Comparison of ENCODE assay signal across 21 mouse cellular contexts in genomic region chr11:77021749-77022396, GRCm38 (mm10). TPM values are rescaled to one million over a fixed set of nuclear protein-coding genes. Genes with fewer than 3 reads are reported as not detected.
DNase-seq lines count a peak whose midpoint lies in the region; ATAC-seq and TF ChIP-seq lines count a peak whose summit lies in the region.
"Had no signal": no experiment of that assay in that cellular context is flagged by ENCODE, and none has a peak within 500 bp of the region (broad histone marks: within the 10 kb centered on the region; RNA-seq: fewer than 3 reads in every experiment).

No protein-coding gene starts in this region.

- H3K9me3 ChIP-seq in forebrain, embryonic 11.5 days (ENCODE audit: control insufficient read depth, low read length), result no peaks in the 10 kb centered on the region
- H3K9me3 ChIP-seq in forebrain, embryonic 14.5 days (replicated peaks; ENCODE audit: control insufficient read depth, low read length), result no peaks in the 10 kb centered on the region
- no peaks in the 10 kb centered on the region for H3K9me3 ChIP-seq in stomach, embryonic 15.5 days
- no peaks in the 10 kb centered on the region for H3K9me3 ChIP-seq in stomach, postnatal 0 days (ENCODE audit: control insufficient read depth, low read length)
- no peaks in the 10 kb centered on the region for H3K9me3 ChIP-seq in liver, embryonic 13.5 days (replicated peaks)
- H3K9me3 ChIP-seq: hindbrain, embryonic 13.5 days had no signal

- H3K9ac ChIP-seq in forebrain, embryonic 11.5 days (ENCODE audit: low read length), result no peak overlapping the region
- no peak overlapping the region for H3K9ac ChIP-seq in forebrain, embryonic 14.5 days (ENCODE audit: low read length)
- H3K9ac ChIP-seq in stomach, embryonic 15.5 days, result no peak overlapping the region
- no peak overlapping the region for H3K9ac ChIP-seq in stomach, postnatal 0 days (ENCODE audit: low read length)
- H3K9ac ChIP-seq in liver, embryonic 13.5 days, result no peak overlapping the region
- H3K9ac ChIP-seq: forebrain, postnatal 0 days; hindbrain, embryonic 13.5 days had no signal

- TF ChIP-seq CTCF in stomach, postnatal 0 days (IDR thresholded peaks at IDR 0.05; ENCODE audit: low read depth), result no peak

- no peaks in the 10 kb centered on the region for H3K27me3 ChIP-seq in forebrain, embryonic 11.5 days (ENCODE audit: control insufficient read depth, insufficient read depth, low read length)
- H3K27me3 ChIP-seq in forebrain, embryonic 14.5 days (replicated peaks; ENCODE audit: control insufficient read depth, insufficient read depth, low read length), result no peaks in the 10 kb centered on the region
- no peaks in the 10 kb centered on the region for H3K27me3 ChIP-seq in stomach, embryonic 15.5 days (replicated peaks)
- no peaks in the 10 kb centered on the region for H3K27me3 ChIP-seq in stomach, postnatal 0 days (ENCODE audit: control insufficient read depth, insufficient read depth, low read length)
- peaks cover 5% of the 10 kb centered on the region for H3K27me3 ChIP-seq in liver, embryonic 13.5 days
- H3K27me3 ChIP-seq: hindbrain, embryonic 13.5 days had no signal

- H3K4me3 ChIP-seq in forebrain, embryonic 11.5 days (ENCODE audit: low read depth, low read length), result no peak overlapping the region
- H3K4me3 ChIP-seq in forebrain, embryonic 14.5 days (ENCODE audit: low read depth, low read length), result no peak overlapping the region
- no peak overlapping the region for H3K4me3 ChIP-seq in stomach, embryonic 15.5 days (replicated peaks)
- no peak overlapping the region for H3K4me3 ChIP-seq in stomach, postnatal 0 days (ENCODE audit: low read depth, low read length)
- H3K4me3 ChIP-seq in liver, embryonic 13.5 days (replicated peaks), result no peak overlapping the region
- H3K4me3 ChIP-seq: hindbrain, embryonic 13.5 days had no signal

- no peak overlapping the region for H3K27ac ChIP-seq in forebrain, embryonic 11.5 days (ENCODE audit: low read depth, low read length)
- no peak overlapping the region for H3K27ac ChIP-seq in forebrain, embryonic 14.5 days (ENCODE audit: low read depth, low read length)
- H3K27ac ChIP-seq in stomach, embryonic 15.5 days, result no peak overlapping the region
- no peak overlapping the region for H3K27ac ChIP-seq in stomach, postnatal 0 days (replicated peaks)
- H3K27ac ChIP-seq in liver, embryonic 13.5 days, result peak overlapping the region; percentile 24; the same call in 1 of the 2 replicates
- H3K27ac ChIP-seq: hindbrain, embryonic 13.5 days had no signal

- DNase-seq in forebrain, embryonic 11.5 days (ENCODE audit: low spot score), result peak; percentile 6
- DNase-seq in forebrain, embryonic 14.5 days (ENCODE audit: low spot score), result no peak
- no peak for DNase-seq in stomach, postnatal 0 days (ENCODE audit: low spot score)
- no peak for DNase-seq in liver, embryonic 13.5 days
- DNase-seq in yolk sac, embryonic 10.5 days (ENCODE audit: low spot score), result peak; percentile 74
- no peak for DNase-seq in urinary bladder, adult 18-20 months (ENCODE audit: low spot score in 2 of 2)
- DNase-seq: adrenal gland, postnatal 14 days; cerebellum, adult 8-10 months; forebrain, postnatal 0 days; gastrocnemius, postnatal 25 days; heart, postnatal 36 days; lung, adult 2 months; lung, postnatal 14 days; right cerebral cortex, postnatal 4 days had no signal

- H3K36me3 ChIP-seq in forebrain, embryonic 11.5 days (ENCODE audit: control insufficient read depth, insufficient read depth, low read length), result no peaks in the 10 kb centered on the region
- no peaks in the 10 kb centered on the region for H3K36me3 ChIP-seq in forebrain, embryonic 14.5 days (ENCODE audit: control insufficient read depth, insufficient read depth, low read length)
- H3K36me3 ChIP-seq in stomach, embryonic 15.5 days, result no peaks in the 10 kb centered on the region
- no peaks in the 10 kb centered on the region for H3K36me3 ChIP-seq in stomach, postnatal 0 days (ENCODE audit: control insufficient read depth, insufficient read depth, low read length)
- H3K36me3 ChIP-seq in liver, embryonic 13.5 days, result no peaks in the 10 kb centered on the region
- H3K36me3 ChIP-seq: hindbrain, embryonic 13.5 days had no signal

- H3K4me1 ChIP-seq in forebrain, embryonic 11.5 days (replicated peaks; ENCODE audit: control insufficient read depth, insufficient read depth, low read length), result no peaks in the 10 kb centered on the region
- no peaks in the 10 kb centered on the region for H3K4me1 ChIP-seq in forebrain, embryonic 14.5 days (ENCODE audit: control insufficient read depth, insufficient read depth, low read length)
- no peaks in the 10 kb centered on the region for H3K4me1 ChIP-seq in stomach, embryonic 15.5 days
- no peaks in the 10 kb centered on the region for H3K4me1 ChIP-seq in stomach, postnatal 0 days (replicated peaks; ENCODE audit: control insufficient read depth, insufficient read depth)
- H3K4me1 ChIP-seq in liver, embryonic 13.5 days (replicated peaks), result peaks cover 9% of the 10 kb centered on the region; the same call in 1 of the 2 replicates
- H3K4me1 ChIP-seq: hindbrain, embryonic 13.5 days had no signal

- ATAC-seq in forebrain, embryonic 11.5 days (replicated peaks; ENCODE audit: low FRiP score), result no peak
- ATAC-seq in forebrain, embryonic 14.5 days, result no peak
- peak; percentile 56; the same call in 1 of the 2 replicates for ATAC-seq in stomach, embryonic 15.5 days (ENCODE audit: insufficient read depth, low FRiP score, low read depth)
- no peak for ATAC-seq in stomach, postnatal 0 days (ENCODE audit: low FRiP score, low TSS enrichment)
- ATAC-seq in liver, embryonic 13.5 days (ENCODE audit: low read depth), result peak; percentile 79
- ATAC-seq in erythroblast, adult 5-6 weeks (replicated peaks; ENCODE audit: low FRiP score, poor library complexity, severe bottlenecking), result no peak
- ATAC-seq: forebrain, postnatal 0 days; inflammation-experienced regulatory T-cells, adult 6 months had no signal

- TF ChIP-seq EP300 in stomach, postnatal 0 days (optimal IDR thresholded peaks at IDR 0.05), result no peak

- no peak overlapping the region for H3K4me2 ChIP-seq in forebrain, embryonic 11.5 days (ENCODE audit: low read depth, low read length, severe bottlenecking)
- no peak overlapping the region for H3K4me2 ChIP-seq in forebrain, embryonic 14.5 days (ENCODE audit: low read length)
- H3K4me2 ChIP-seq in stomach, embryonic 15.5 days, result no peak overlapping the region
- H3K4me2 ChIP-seq in stomach, postnatal 0 days (replicated peaks; ENCODE audit: low read depth), result no peak overlapping the region
- H3K4me2 ChIP-seq in liver, embryonic 13.5 days, result peak overlapping the region; percentile 13; the same call in 1 of the 2 replicates
- H3K4me2 ChIP-seq: hindbrain, embryonic 13.5 days; midbrain, embryonic 11.5 days had no signal

- 77% methylated on average over 9 of the region's 9 CpGs for WGBS in forebrain, embryonic 11.5 days
- 76% methylated on average over 9 of the region's 9 CpGs for WGBS in forebrain, embryonic 14.5 days
- 69% methylated on average over 9 of the region's 9 CpGs for WGBS in stomach, embryonic 15.5 days
- WGBS in stomach, postnatal 0 days, result 68% methylated on average over 9 of the region's 9 CpGs
- WGBS in liver, embryonic 13.5 days (ENCODE audit: insufficient replicate concordance), result 61% methylated on average over 9 of the region's 9 CpGs

RNA-seq across cellular contexts. Expression of gene Slc6a4, which starts 23.5 kb away (rescaled TPM):
- 0.41 and 1.2 TPM in 2 replicates for polyA plus RNA-seq in forebrain, embryonic 11.5 days (2014; fragmentation: Nextera tagmentation; extraction: Ambion mirVana)
- 0.10 and 0.46 TPM in 2 replicates for polyA plus RNA-seq in forebrain, embryonic 14.5 days (2014; fragmentation: Nextera tagmentation; extraction: Ambion mirVana)
- polyA plus RNA-seq in stomach, embryonic 15.5 days (2015; fragmentation: Nextera tagmentation; extraction: Ambion mirVana), result 4.5 and 5.5 TPM in 2 replicates
- polyA plus RNA-seq in stomach, postnatal 0 days (2015; fragmentation: Nextera tagmentation; extraction: Ambion mirVana), result 0.29 and 0.30 TPM in 2 replicates
- 2.1 and 2.4 TPM in 2 replicates for polyA plus RNA-seq in liver, embryonic 13.5 days (2015; fragmentation: Nextera tagmentation; extraction: Ambion mirVana)
- total RNA-seq in erythroblast, adult 5-6 weeks (2015; ENCODE audit: low replicate concordance), result not detected in 2 replicates
- total RNA-seq in erythroblast, adult 5-6 weeks (2017; ENCODE audit: low replicate concordance), result not detected in 2 replicates
- total RNA-seq: layer of hippocampus, adult 18-20 months; megakaryocyte progenitor cell, adult 5-6 weeks had no signal
- polyA plus RNA-seq: inflammation-experienced regulatory T-cells, adult 6 months had no signal

RNA-seq across cellular contexts. Expression of gene Nsrp1, which starts 56.4 kb away (rescaled TPM):
- polyA plus RNA-seq in forebrain, embryonic 11.5 days (2014; fragmentation: Nextera tagmentation; extraction: Ambion mirVana), result 60.4 and 67.6 TPM in 2 replicates
- 38.7 and 51.0 TPM in 2 replicates for polyA plus RNA-seq in forebrain, embryonic 14.5 days (2014; fragmentation: Nextera tagmentation; extraction: Ambion mirVana)
- polyA plus RNA-seq in stomach, embryonic 15.5 days (2015; fragmentation: Nextera tagmentation; extraction: Ambion mirVana), result 62.3 and 66.1 TPM in 2 replicates
- polyA plus RNA-seq in stomach, postnatal 0 days (2015; fragmentation: Nextera tagmentation; extraction: Ambion mirVana), result 38.5 and 45.1 TPM in 2 replicates
- 31.9 and 38.4 TPM in 2 replicates for polyA plus RNA-seq in liver, embryonic 13.5 days (2015; fragmentation: Nextera tagmentation; extraction: Ambion mirVana)
- total RNA-seq in erythroblast, adult 5-6 weeks (2015; ENCODE audit: low replicate concordance), result 7.9 and 16.1 TPM in 2 replicates
- 1.9 and 7.2 TPM in 2 replicates for total RNA-seq in erythroblast, adult 5-6 weeks (2017; ENCODE audit: low replicate concordance)

Comparison
In these comparisons a context has a peak if more than half of its experiments do, and no peak if none do; other contexts are left out.
1. ATAC-seq: peak in stomach, embryonic 15.5 days (single experiment) and liver, embryonic 13.5 days (single experiment); none in forebrain, embryonic 11.5 days (single experiment), forebrain, embryonic 14.5 days (single experiment), stomach, postnatal 0 days (single experiment) and erythroblast, adult 5-6 weeks (single experiment).
2. DNase-seq: peak in forebrain, embryonic 11.5 days (single experiment) and yolk sac, embryonic 10.5 days (single experiment); none in forebrain, embryonic 14.5 days (single experiment), stomach, postnatal 0 days (single experiment), liver, embryonic 13.5 days (single experiment) and urinary bladder, adult 18-20 months (0 of 2).